Mouse (Mus musculus): ENCODE measurements around the gene Pif1. TPM values are rescaled to one million over a fixed set of nuclear protein-coding genes. Genes with fewer than 3 reads are reported as not detected.

Pif1 gene
- total RNA-seq, 2 experiments from 2014 or later = 0.30 to 0.61 TPM

DNA sequence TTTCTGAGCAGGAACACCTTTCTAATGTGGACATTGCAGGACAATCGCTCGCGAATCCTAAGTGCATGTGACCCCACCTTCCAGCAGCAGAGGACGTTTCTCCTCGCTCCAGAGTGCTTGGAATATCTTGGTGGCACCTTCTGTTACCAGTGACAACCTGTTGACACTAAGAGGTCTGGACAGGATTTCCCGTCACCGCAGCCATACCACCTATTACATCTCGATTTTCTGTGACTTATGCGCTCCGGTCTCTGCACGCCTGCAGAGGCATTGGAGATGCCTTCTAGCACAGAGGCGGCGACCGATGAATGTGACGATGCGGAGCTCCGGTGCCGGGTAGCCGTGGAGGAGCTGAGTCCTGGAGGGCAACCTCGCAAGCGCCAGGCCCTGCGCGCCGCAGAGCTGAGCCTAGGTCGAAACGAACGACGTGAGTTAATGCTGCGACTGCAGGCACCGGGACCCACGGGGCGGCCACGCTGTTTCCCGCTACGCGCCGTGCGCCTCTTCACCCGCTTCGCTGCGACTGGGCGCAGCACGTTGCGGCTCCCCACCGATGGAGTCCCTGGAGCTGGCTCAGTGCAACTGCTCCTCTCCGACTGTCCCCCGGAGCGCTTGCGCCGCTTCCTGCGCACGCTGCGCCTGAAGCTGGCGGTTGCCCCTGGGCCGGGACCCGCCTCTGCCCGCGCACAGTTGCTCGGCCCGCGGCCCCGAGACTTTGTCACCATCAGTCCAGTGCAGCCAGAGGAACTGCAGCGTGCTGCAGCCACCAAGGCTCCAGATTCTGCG lies 806 bp downstream of the Pif1 start:
- peak in 1 of 2 experiments; percentile 17 for DNase-seq
- intact Hi-C loops (cut with DNase I) = no loop called here

DNA sequence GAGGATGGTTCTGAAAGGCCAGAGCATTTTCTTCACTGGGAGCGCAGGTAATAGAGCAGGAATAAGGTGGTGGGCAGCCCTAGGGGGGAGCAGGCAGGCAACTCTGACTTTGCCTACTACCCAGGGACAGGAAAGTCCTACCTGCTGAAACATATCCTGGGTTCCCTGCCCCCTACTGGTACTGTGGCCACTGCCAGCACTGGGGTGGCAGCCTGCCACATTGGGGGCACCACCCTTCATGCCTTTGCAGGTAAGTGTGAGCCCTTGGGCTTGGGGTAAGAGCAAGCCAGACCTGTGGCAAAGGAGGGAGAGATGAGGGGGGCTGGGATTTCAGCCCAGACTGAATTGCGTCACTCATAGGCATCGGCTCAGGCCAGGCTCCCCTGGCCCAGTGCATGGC lies 2.1 kb downstream of the Pif1 start:
- DNase-seq = no peak
- intact Hi-C loops (cut with DNase I) = no loop called here

DNA sequence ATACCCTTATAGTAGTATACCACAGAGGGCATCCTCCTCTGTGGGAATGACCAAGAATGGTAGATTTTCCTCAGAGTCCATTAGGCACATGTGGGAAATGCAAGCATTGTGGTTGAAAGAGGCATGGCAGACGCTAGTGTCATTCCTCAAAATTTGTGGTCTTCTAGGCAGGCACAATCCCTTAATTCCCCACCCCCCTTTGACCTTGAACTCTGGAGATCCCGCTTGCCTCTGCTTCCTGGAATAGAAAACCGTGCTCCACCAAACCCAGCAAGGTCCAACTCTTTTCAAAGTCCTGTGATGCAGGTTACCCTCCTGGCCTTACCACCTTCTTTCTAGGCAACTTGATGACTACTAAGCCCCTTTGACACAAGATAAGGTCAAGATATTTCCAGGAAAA lies 5.8 kb downstream of the Pif1 start:
- intact Hi-C loops (cut with DNase I) = no loop called here
- no peak for DNase-seq

DNA sequence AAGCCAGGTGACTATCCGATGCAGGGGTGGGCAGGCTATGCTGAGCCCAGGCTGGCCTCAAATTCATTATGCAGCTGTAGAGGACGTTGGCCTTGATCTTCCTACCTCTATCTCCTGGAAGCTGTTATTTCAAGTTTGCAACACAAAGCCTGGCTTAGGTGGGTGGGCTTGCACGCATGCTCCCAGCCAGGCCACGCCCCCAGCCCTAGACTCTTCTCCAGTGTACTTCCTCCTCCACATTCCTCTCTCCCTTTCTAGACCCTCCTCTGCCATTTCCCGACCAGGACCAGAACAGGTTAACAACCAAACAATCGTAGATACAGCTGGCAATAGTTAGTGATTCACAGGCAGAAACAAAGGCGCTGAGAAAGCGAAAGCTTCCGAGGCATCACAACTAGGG lies 6.6 kb downstream of the Pif1 start:
- intact Hi-C loops (cut with DNase I) = no loop called here
- no peak for DNase-seq

DNA sequence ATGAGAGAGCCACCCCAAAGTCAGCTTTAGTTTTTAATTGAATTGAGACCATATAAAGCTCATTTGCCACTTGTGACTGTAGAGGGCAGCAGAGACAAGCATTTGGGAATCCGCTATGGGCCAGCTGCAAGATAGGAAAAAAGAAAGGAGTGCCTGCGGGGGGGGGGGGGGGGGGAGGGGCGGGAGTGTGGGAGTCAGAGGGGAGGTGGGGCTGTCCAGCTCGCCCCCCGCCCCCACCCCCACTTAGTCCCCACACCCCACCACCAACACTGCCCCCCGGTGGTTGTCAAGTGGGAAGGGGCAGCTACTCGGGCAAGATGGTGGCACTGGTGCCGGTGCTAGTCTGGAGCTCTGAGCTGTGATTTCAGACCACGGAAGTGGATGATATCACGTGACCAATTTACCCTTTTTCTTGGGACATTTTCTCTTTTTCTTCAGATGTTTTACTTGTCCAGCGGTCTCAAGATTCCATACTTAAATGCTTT lies 11.8 kb downstream of the Pif1 start:
- intact Hi-C loops (cut with DNase I) = no loop called here
- peak; percentile 53 to 56 for DNase-seq

DNA sequence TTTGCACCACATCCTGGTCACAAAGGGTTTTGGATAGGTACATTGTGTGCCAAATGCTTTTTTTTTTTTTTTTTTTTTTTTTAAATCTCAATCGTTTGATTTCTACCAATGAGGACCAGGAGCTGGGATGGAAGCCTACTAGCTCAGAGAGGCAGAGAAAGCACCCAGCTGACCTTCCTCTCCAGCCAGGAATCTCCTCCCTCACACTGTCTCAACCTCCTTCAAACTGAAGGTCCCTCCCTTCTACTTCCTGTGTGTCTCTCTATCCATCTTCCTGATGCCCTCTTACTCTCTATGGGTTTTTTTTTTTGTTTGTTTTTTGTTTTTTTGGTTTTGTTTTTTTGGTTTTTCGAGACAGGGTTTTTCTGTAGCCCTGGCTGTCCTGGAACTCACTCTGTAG lies 14.0 kb downstream of the Pif1 start:
- intact Hi-C loops (cut with DNase I) = loop anchor here (10.0 kb wide), 1 partner anchor 484 kb away; no protein-coding TSS in a partner anchor
- DNase-seq = no peak

DNA sequence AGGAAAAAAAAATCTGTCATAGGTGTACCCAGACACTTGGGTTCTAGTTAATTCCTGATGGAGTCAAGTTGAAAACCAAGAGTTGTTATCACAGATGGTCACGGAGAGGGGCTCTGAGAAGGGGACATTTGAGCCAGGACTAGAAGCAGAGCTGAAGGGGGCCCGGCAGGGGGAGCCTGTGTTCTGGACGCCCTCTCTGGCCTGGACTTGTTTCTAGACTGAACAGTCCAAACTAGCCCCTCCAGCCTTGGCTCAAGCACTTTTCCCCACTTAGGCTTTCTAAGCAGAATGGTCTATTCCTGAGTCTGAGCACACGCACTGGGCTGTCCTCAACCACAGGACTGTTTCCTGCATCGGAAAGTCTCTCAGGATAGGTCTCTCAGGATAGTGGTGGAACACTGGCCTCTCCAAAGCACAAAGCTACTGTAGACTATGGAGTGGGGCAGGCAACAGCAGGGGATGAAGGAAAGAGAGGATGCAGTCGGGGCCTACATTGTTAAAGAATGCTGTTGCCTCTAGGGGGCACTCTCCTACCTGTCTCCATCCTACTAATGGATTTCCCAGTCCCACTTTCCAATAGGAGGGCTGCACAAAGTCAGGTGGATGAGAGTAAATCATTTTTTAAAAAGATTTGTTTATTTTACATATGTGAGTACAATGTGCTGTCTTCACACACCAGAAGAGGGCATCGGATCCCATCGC lies 16.6 kb downstream of the Pif1 start:
- intact Hi-C loops (cut with DNase I) = loop anchor here (2.0 to 10.0 kb wide), 3 partner anchors 27 to 481 kb away; no protein-coding TSS in a partner anchor
- no peak for DNase-seq

DNA sequence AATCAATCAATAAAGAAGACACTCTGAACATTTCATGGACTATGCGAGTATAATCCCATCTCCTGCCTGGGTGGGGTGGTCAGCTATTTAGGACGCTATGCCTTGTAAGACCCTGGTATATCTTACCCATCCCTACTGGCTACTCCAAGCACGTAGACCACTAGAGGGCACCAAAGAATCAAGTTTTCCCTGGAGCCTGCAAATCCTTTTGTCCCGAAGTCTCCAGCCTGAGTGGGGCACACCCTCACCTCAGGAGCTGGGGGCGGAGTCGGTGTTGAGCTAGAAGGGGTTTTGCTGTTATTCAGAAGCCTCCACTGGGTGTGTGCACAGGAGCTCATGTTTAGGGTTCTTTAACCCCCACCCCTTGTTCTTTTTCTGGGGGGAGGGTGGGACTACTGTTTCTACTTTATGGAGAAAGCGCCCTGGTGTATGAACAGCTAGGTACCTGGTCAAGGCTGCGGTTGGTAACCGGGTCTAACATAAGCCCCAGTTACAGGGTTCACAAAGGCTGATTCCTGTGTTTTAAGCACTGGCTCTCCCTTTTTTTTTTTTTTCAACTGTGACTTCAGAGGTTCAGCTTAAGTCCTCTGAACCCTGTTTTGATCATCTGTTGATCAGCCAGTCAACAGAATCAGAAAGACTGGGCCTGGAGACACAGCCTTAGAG lies 18.6 kb downstream of the Pif1 start:
- intact Hi-C loops (cut with DNase I) = loop anchor here (1.0 to 10.0 kb wide), 5 partner anchors 25 to 479 kb away; partner anchors contain the start of gene Zfp609
- peak; percentile 64 to 65 for DNase-seq

DNA sequence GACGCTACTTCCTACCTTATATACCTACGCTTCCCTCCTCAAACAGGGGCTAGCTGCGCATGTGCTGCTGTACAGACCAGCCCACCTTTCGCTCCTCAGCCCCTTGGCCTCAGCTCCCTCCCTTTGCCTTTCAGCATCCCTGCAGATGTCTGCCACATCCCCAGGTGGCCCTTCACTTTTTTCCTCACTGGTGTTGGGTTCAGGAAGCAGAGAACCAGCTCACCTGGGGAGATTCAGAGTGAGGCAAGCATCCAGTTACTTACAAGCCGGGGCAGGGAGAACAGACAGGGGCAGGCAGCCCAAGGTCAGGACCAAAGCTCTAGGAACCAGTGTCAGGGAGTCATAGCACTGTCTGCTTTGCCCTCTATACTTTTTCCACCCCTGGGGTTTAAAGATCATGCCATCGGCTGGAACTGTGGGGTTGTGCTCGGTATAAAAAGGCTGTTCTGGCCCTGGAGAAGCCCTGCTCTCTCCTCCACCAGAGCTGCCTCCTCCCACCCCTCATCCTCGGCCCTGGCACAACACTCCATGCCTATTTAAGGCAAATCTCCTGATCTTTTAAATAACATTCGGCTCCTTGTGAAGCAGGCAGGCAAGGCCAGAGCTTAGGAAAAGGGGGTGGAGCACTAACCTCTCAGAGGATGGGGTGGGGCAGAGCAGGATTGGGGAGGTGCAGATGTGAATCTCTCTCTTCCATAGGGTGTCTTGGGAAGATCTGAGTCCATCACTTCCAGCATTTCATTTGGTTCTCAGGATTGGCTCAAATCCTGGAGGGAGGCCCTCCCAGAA lies 19.6 kb downstream of the Pif1 start:
- intact Hi-C loops (cut with DNase I) = loop anchor here (5.0 to 10.0 kb wide), 2 partner anchors 221 to 478 kb away; partner anchors contain the start of gene Zfp609

DNA sequence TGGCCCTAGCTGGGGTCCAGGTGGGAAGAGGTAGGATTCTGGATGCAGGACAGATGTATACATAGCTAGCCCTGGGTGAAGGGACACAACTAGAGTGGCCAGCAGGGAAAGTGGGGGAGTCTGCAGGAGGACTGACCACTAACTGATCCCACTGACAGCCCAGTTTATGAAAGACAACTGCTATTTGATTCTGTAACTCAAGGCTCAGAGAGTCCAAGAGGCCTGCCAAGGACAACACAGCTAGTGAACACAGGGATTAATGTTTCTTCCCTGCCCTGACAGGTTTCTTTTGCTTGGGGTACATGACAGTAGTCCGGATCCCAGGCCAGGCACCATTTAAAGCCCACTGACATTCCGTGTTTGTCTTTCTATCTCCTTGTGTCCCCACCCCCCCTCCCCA lies 20.2 kb downstream of the Pif1 start:
- intact Hi-C loops (cut with DNase I) = loop anchor here (5.0 to 10.0 kb wide), 2 partner anchors 220 to 478 kb away; partner anchors contain the start of gene Zfp609
- no peak for DNase-seq

More for the DNA sequence above, 19.6 kb downstream of the Pif1 start:
- no peak for DNase-seq

DNA sequence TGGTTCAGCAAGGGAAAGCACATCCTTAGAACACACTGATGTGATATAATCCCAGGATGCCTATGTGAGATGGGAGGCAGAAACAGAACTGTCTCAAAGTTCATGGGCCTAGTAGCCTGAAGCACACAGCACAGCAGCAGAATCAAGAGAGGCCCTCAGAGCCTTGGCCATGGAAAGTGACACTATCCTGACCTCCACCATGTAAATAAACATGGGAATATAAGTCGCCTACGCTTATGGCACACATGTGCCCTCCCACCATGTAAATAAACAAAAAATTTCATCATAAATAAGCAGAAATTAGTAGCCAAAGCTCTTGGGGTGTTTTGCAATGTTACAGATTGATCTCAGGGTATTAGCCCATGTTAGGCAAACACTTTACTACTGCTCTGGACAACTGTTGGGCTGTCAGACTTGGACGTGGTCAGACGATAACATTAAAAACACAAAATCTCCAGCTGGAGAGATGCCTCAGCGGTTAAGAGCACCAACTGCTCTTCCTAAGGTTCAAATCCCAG lies 25.1 kb downstream of the Pif1 start:
- intact Hi-C loops (cut with DNase I) = no loop called here
- DNase-seq = no peak

DNA sequence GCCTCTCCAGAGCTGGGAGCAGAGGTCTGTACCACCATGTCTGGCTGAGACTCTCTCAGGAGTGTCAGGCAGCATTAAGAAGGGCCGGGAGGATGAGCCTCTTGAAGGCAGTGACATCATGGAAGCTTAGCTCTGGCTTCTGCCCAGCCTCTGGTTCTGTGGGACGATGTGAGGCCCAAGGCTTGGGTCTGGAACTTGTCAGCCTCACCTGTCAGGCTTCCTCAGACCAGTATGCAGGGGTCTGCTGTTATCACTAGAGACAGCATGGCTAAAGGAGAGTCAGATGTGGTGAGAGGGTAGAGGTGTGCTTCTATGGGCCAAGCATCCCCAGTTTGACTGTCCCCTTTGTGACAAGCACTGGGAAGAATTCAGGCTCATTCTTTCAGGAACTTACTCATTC lies 26.1 kb downstream of the Pif1 start:
- intact Hi-C loops (cut with DNase I) = no loop called here
- no peak for DNase-seq

DNA sequence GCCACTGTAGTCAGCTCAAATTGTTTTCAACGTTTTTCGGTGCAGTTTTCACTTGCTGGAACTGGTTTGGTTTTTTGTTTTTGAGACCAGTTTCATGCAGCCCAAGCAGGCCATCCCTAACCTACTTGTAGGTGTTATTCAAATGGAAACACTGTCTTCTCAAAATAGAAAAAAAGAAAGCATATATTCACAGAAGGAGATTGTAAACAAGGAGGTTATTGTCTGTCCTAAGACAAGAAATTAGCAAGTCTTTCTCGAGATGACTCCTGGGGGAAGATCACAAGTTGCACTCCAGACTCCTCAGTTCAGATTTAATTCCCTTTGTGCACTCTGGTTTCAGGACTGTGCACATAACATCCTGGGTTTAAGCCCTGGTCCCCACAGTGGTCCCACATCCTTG lies 32.4 kb downstream of the Pif1 start:
- intact Hi-C loops (cut with DNase I) = no loop called here
- DNase-seq = no peak

DNA sequence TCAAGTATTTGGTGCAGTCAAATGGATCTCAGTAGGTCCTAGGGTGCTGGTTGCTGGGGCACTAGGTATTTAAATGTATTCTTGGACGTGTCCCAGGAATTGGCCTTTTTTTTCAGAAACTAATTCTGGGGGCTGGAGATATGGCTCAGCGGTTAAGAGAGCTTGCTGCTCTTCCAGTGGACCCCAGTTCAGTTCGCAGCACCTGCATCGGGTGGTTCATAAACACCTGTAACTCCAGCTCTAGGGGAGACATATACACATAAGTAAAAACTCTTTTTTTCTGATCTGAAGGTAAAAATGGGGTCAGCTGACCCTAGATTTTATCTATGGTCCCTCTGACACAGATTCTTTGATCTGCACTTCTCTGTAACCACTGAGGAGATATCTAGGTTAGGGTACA lies 34.2 kb downstream of the Pif1 start:
- no peak for DNase-seq
- intact Hi-C loops (cut with DNase I) = no loop called here

DNA sequence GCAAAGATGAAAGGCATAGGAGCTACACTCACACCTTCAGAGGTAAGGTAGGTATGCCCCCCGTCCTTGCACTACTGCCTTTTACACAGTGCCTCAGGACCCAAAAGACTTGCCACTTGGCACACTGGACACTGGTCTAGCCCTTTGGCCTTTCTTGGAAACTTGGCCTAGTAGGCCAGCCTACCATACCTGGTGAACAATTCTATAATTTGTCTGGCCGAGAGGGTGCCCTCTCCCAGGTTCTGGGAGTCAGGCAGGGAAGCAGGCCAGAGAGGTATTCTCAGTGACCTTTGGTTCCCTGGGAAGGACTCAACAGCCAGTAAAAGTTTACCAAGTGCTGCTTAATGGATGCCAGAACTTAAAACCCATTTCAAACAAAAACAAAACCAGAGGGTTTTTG lies 34.7 kb downstream of the Pif1 start:
- no peak for DNase-seq
- intact Hi-C loops (cut with DNase I) = no loop called here

DNA sequence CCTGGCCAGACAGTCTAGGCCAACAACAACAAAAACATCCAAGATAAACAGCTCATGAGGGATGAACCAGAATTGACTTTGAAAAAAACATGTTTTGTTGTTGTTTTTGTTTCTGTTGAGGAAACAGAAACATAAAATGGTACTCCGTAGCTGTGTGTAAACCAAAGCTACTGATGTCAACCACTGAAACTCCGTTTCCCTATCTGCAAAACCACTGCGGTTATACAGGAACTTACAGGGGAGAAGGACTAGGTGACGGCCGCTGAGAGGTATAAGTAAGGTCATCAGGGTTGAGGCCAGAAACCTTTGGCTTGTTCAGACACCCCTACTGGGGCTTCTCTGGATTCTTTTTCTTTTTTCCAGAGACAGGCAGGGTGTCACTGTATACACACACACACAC lies 35.9 kb downstream of the Pif1 start:
- DNase-seq = no peak
- intact Hi-C loops (cut with DNase I) = no loop called here

DNA sequence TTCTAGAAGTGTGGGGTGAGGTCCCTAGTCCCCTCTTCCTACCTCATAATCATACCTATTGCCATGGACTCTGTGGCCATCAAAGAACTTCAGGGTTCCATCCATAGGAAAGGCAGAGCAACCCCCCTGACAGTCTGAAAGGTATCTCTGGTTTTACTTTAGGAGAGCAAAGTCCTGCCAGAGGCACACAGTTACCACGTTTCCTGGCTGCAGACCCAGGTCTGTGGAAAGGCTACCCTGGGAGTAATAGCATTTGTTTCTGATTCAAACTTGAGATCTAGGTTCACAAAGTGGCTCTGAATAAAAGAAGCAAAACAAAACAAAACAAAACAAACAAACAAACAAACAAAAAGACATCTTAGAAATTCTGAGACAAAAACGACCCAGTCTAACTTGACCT lies 37.3 kb downstream of the Pif1 start:
- no peak for DNase-seq

DNA sequence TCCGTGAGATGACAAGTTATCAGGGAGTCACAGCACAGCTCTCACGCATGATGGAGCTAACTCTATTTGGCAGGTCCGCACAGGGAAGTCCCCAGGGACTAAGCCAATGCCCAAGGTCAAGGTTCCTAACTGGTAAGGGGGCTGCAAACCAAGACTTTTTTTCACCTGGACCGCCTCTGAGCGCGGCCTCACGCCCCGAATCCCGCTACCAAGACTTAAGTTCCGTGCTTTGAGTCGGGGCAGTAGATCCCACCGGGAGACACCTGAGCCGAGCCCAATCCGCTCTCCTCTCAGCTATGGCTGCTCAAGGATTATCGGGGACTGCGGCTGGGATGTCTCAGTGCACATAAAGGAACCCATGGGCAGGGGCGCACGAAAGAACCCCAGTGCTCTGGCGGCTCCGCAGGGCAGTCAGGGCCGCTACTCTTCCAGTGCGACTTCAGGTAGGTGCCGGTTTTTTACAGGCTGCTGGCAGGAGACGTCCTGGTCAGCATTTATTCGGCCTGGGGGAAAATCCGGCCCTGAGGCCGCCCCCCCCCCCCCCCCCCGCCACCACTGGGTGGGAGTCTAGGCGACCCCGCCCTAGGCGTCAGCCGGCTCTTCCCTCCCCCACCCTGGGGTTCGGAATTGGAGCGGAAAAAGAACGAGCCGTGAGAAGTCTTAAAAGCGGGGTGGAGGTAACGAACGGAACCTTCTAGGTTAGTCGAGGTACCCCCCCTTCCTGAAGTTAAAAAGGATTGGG lies 42.2 kb downstream of the Pif1 start, which contains the start of gene Rbpms2:
Gene Rbpms2, plus strand, starts transcription at position 624 of the 742 bp plus-strand sequence.
- peak; percentile 44 to 51 for DNase-seq
- intact Hi-C loops (cut with DNase I) = loop anchor here (2.0 kb wide), 1 partner anchor 36 kb away; no protein-coding TSS in a partner anchor

More for the DNA sequence above, 37.3 kb downstream of the Pif1 start:
- intact Hi-C loops (cut with DNase I) = no loop called here
